Mouse (Mus musculus) telencephalon, adult 2 months (tissue): ENCODE data around the gene Kcnip1.

Experiments
- DNase-seq: peaks from one replicate; pipeline ENCODE4 v3.0.0-alpha.2; 2011; ENCODE audit warnings: low read depth, low spot score

Gene Kcnip1

GRCm38 (mm10) chr11:33839049-33839448 lies 153.9 kb downstream of the Kcnip1 start:
- no peak for DNase-seq

GRCm38 (mm10) chr11:33829774-33830173 lies 163.2 kb downstream of the Kcnip1 start:
- DNase-seq, result no peak

- peak; percentile 32 for DNase-seq
These were observed 165.1 kb downstream of the Kcnip1 start for GRCm38 (mm10) chr11:33827829-33828206.

- DNase-seq, result peak; percentile 18
These were observed 165.7 kb downstream of the Kcnip1 start for GRCm38 (mm10) chr11:33827085-33827828.

- DNase-seq, result no peak
These were observed 168.2 kb downstream of the Kcnip1 start for GRCm38 (mm10) chr11:33824739-33825138.

GRCm38 (mm10) chr11:33821331-33821730 lies 171.6 kb downstream of the Kcnip1 start:
- no peak for DNase-seq

- no peak for DNase-seq
These were observed 172.1 kb downstream of the Kcnip1 start for GRCm38 (mm10) chr11:33820876-33821275.

GRCm38 (mm10) chr11:33818861-33819503 lies 174.0 kb downstream of the Kcnip1 start:
- no peak for DNase-seq

GRCm38 (mm10) chr11:33816020-33816419 lies 176.9 kb downstream of the Kcnip1 start:
- DNase-seq, result no peak

- DNase-seq, result no peak
These were observed 182.8 kb downstream of the Kcnip1 start for GRCm38 (mm10) chr11:33810105-33810504.

GRCm38 (mm10) chr11:33803093-33803492 lies 189.9 kb downstream of the Kcnip1 start:
- no peak for DNase-seq

- DNase-seq, result no peak
These were observed 192.4 kb downstream of the Kcnip1 start for GRCm38 (mm10) chr11:33800436-33801088.

GRCm38 (mm10) chr11:33799933-33800332 lies 193.0 kb downstream of the Kcnip1 start:
- DNase-seq, result no peak

GRCm38 (mm10) chr11:33798094-33798648 lies 194.8 kb downstream of the Kcnip1 start:
- peak; percentile 33 for DNase-seq

GRCm38 (mm10) chr11:33787362-33787761 lies 205.6 kb downstream of the Kcnip1 start:
- DNase-seq, result no peak

- DNase-seq, result no peak
These were observed 206.4 kb downstream of the Kcnip1 start for GRCm38 (mm10) chr11:33786572-33786971.

GRCm38 (mm10) chr11:33781561-33781971 lies 211.4 kb downstream of the Kcnip1 start:
- no peak for DNase-seq

- no peak for DNase-seq
These were observed 212.7 kb downstream of the Kcnip1 start for GRCm38 (mm10) chr11:33780263-33780662.

- DNase-seq, result peak; percentile 40
These were observed 220.3 kb downstream of the Kcnip1 start for GRCm38 (mm10) chr11:33772615-33773141.

- no peak for DNase-seq
These were observed 220.9 kb downstream of the Kcnip1 start for GRCm38 (mm10) chr11:33772043-33772442.

- no peak for DNase-seq
These were observed 225.7 kb downstream of the Kcnip1 start for GRCm38 (mm10) chr11:33766976-33767938.
